Mouse (Mus musculus): ENCODE measurements around the gene Ugt2a3. TPM values are rescaled to one million over a fixed set of nuclear protein-coding genes. Genes with fewer than 3 reads are reported as not detected.
"Not testable (repeated sequence)": the region's sequence is repeated elsewhere in the genome, so short reads cannot be mapped to it uniquely, and the experiment has no call there.

Ugt2a3 gene
- polyA plus RNA-seq, 1 experiment from 2014 or later, result 0.45 TPM

GRCm38 (mm10) chr5:87347479-87348078, 10.6 kb upstream of the Ugt2a3 start:
- not testable (repeated sequence) for H3K4me1 ChIP-seq (ENCODE audit: control insufficient read depth, insufficient read depth, low read length); H3K4me3 ChIP-seq (ENCODE audit: low read depth, low read length); H3K36me3 ChIP-seq (ENCODE audit: control insufficient read depth, insufficient read depth, low read length); ATAC-seq (ENCODE audit: insufficient number of reproducible peaks, insufficient read depth, low FRiP score, low read depth); H3K9ac ChIP-seq (replicated peaks; ENCODE audit: low read depth, low read length); H3K4me2 ChIP-seq (replicated peaks; ENCODE audit: low read depth, low read length); H3K27me3 ChIP-seq (ENCODE audit: control insufficient read depth, insufficient read depth, low read length); H3K27ac ChIP-seq (ENCODE audit: low read length); H3K9me3 ChIP-seq (ENCODE audit: control insufficient read depth, low read depth, low read length)
- 78% methylated on average over 2 of the region's 2 CpGs for whole genome bisulfite sequencing

GRCm38 (mm10) chr5:87340461-87340860, 3.5 kb upstream of the Ugt2a3 start:
- 90% methylated on average over 5 of the region's 5 CpGs for WGBS
- H3K4me2 ChIP-seq (replicated peaks; ENCODE audit: low read depth, low read length), result no peak overlapping the region
- H3K4me3 ChIP-seq (ENCODE audit: low read depth, low read length), result no peak overlapping the region
- H3K36me3 ChIP-seq (ENCODE audit: control insufficient read depth, insufficient read depth, low read length), result no peaks in the 10 kb centered on the region
- H3K4me1 ChIP-seq (ENCODE audit: control insufficient read depth, insufficient read depth, low read length), result no peaks in the 10 kb centered on the region
- no peaks in the 10 kb centered on the region for H3K9me3 ChIP-seq (ENCODE audit: control insufficient read depth, low read depth, low read length)
- no peak overlapping the region for H3K27ac ChIP-seq (ENCODE audit: low read length)
- H3K27me3 ChIP-seq (ENCODE audit: control insufficient read depth, insufficient read depth, low read length), result no peaks in the 10 kb centered on the region
- no peak for ATAC-seq (ENCODE audit: insufficient number of reproducible peaks, insufficient read depth, low FRiP score, low read depth)
- H3K9ac ChIP-seq (replicated peaks; ENCODE audit: low read depth, low read length), result no peak overlapping the region

DNA sequence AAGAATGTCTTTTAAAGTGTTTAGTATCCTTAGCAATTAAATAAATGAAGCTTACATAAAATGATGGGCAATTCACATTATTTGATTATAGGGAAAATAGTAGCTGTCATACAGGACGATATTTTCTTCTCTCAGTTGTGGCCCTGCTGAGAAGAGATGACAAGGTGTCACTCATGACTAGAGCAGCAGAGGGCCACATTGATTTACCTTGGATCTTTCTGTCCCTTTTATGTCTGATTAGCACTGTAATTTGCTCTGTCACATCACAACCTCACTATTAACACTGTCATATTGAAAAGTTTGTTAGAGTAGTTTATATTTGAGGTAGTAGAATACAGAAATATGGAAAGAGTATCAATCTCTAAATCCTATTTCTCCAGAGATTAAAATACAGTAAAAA, 1.8 kb downstream of the Ugt2a3 start:
- no peak overlapping the region for H3K4me2 ChIP-seq (replicated peaks; ENCODE audit: low read depth, low read length)
- H3K9ac ChIP-seq (replicated peaks; ENCODE audit: low read depth, low read length), result no peak overlapping the region
- H3K4me3 ChIP-seq (ENCODE audit: low read depth, low read length), result no peak overlapping the region
- H3K27me3 ChIP-seq (ENCODE audit: control insufficient read depth, insufficient read depth, low read length), result no peaks in the 10 kb centered on the region
- no peaks in the 10 kb centered on the region for H3K4me1 ChIP-seq (ENCODE audit: control insufficient read depth, insufficient read depth, low read length)
- H3K27ac ChIP-seq (ENCODE audit: low read length), result no peak overlapping the region
- ATAC-seq (ENCODE audit: insufficient number of reproducible peaks, insufficient read depth, low FRiP score, low read depth), result no peak
- H3K36me3 ChIP-seq (ENCODE audit: control insufficient read depth, insufficient read depth, low read length), result no peaks in the 10 kb centered on the region
- 59% methylated on average over 1 of the region's 1 CpGs for WGBS
- H3K9me3 ChIP-seq (ENCODE audit: control insufficient read depth, low read depth, low read length), result no peaks in the 10 kb centered on the region

DNA sequence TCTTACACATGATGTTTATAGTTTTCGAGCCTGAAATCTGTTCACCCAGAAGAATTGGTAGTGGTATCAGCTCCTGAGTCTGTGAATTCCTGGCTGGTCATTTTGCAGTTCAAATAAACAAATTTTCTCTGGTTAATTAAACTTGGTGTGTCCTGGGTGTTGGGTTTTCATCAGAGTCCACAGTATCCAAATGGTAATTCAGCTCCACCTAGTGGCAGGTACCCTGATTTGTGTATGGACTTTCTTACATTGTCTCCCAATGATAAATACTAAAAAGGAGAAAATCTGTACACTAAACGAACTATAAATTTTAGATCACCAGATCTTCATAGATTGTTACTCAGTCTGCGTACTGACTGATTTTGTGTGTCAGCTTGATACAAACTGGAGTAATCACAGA, 3.4 kb downstream of the Ugt2a3 start:
- Histone ChIP-seq H3K9ac (replicated peaks; ENCODE audit: low read depth, low read length) (no peak overlapping the region), H3K27ac (ENCODE audit: low read length) (no peak overlapping the region), H3K9me3 (ENCODE audit: control insufficient read depth, low read depth, low read length) (no peaks in the 10 kb centered on the region), H3K27me3 (ENCODE audit: control insufficient read depth, insufficient read depth, low read length) (no peaks in the 10 kb centered on the region), H3K36me3 (ENCODE audit: control insufficient read depth, insufficient read depth, low read length) (no peaks in the 10 kb centered on the region), H3K4me1 (ENCODE audit: control insufficient read depth, insufficient read depth, low read length) (no peaks in the 10 kb centered on the region), H3K4me2 (replicated peaks; ENCODE audit: low read depth, low read length) (no peak overlapping the region), H3K4me3 (ENCODE audit: low read depth, low read length) (no peak overlapping the region)
- ATAC-seq (ENCODE audit: insufficient number of reproducible peaks, insufficient read depth, low FRiP score, low read depth), result no peak
- WGBS, result 54% methylated on average over 3 of the region's 3 CpGs

DNA sequence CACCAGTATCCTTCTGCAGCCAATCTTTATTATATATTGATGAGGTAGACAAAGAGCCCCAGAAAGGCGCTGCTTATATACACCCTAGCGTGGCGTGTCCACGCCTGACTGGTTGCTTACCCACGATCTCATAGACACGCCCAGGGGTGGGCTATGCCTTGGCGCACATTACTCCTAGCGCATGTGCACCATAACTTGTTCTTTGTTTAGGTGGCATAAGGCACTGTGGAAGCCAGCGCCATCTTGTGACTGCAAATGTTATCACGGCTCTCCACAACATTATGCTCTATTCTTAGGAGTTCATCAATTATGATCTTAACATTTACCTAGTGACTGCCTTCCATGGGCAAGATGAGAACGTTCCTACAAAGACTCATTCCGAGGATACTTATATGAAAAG, 25.6 kb downstream of the Ugt2a3 start:
- Histone ChIP-seq H3K36me3 (ENCODE audit: control insufficient read depth, insufficient read depth, low read length) (no peaks in the 10 kb centered on the region), H3K4me2 (replicated peaks; ENCODE audit: low read depth, low read length) (no peak overlapping the region), H3K4me1 (ENCODE audit: control insufficient read depth, insufficient read depth, low read length) (no peaks in the 10 kb centered on the region), H3K27me3 (ENCODE audit: control insufficient read depth, insufficient read depth, low read length) (no peaks in the 10 kb centered on the region), H3K9me3 (ENCODE audit: control insufficient read depth, low read depth, low read length) (no peaks in the 10 kb centered on the region), H3K27ac (ENCODE audit: low read length) (no peak overlapping the region), H3K4me3 (ENCODE audit: low read depth, low read length) (no peak overlapping the region), H3K9ac (replicated peaks; ENCODE audit: low read depth, low read length) (no peak overlapping the region)
- 96% methylated on average over 12 of the region's 12 CpGs for WGBS
- ATAC-seq (ENCODE audit: insufficient number of reproducible peaks, insufficient read depth, low FRiP score, low read depth), result no peak

GRCm38 (mm10) chr5:87286180-87286579, 50.8 kb downstream of the Ugt2a3 start:
- not testable (repeated sequence) for H3K27me3 ChIP-seq (ENCODE audit: control insufficient read depth, insufficient read depth, low read length); H3K9ac ChIP-seq (replicated peaks; ENCODE audit: low read depth, low read length); ATAC-seq (ENCODE audit: insufficient number of reproducible peaks, insufficient read depth, low FRiP score, low read depth); H3K4me1 ChIP-seq (ENCODE audit: control insufficient read depth, insufficient read depth, low read length); H3K9me3 ChIP-seq (ENCODE audit: control insufficient read depth, low read depth, low read length); H3K27ac ChIP-seq (ENCODE audit: low read length); H3K4me3 ChIP-seq (ENCODE audit: low read depth, low read length); H3K4me2 ChIP-seq (replicated peaks; ENCODE audit: low read depth, low read length); H3K36me3 ChIP-seq (ENCODE audit: control insufficient read depth, insufficient read depth, low read length)
- 76% methylated on average over 4 of the region's 4 CpGs for WGBS

DNA sequence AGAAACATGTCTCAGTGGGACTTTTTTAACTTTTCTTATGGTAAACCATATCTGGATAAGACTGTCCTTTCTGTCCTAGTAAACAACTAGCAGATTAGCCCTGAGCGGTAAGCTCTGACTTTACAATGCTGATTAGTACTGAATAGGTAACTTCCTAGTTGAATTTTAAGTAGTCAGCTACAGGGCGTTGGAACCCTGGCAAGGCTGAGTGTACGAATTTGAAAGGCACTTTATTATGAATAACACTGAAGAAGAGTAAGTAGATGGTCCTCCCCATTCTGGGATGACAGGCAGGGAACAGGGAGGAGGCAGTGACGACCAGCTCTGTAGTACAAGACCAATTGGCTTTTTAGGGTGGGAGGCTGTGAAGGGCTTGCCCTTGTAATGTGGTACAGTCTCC, 61.0 kb downstream of the Ugt2a3 start:
- not testable (repeated sequence) for H3K4me1 ChIP-seq (ENCODE audit: control insufficient read depth, insufficient read depth, low read length); H3K36me3 ChIP-seq (ENCODE audit: control insufficient read depth, insufficient read depth, low read length); H3K27ac ChIP-seq (ENCODE audit: low read length); H3K9me3 ChIP-seq (ENCODE audit: control insufficient read depth, low read depth, low read length); H3K9ac ChIP-seq (replicated peaks; ENCODE audit: low read depth, low read length); H3K4me2 ChIP-seq (replicated peaks; ENCODE audit: low read depth, low read length); H3K27me3 ChIP-seq (ENCODE audit: control insufficient read depth, insufficient read depth, low read length); H3K4me3 ChIP-seq (ENCODE audit: low read depth, low read length); ATAC-seq (ENCODE audit: insufficient number of reproducible peaks, insufficient read depth, low FRiP score, low read depth)
- 87% methylated on average over 4 of the region's 4 CpGs for WGBS

GRCm38 (mm10) chr5:87275581-87275980, 61.4 kb downstream of the Ugt2a3 start:
- no peak overlapping the region for H3K4me2 ChIP-seq (replicated peaks; ENCODE audit: low read depth, low read length)
- H3K9ac ChIP-seq (replicated peaks; ENCODE audit: low read depth, low read length), result no peak overlapping the region
- H3K27ac ChIP-seq (ENCODE audit: low read length), result no peak overlapping the region
- WGBS, result 87% methylated on average over 6 of the region's 6 CpGs
- no peak overlapping the region for H3K4me3 ChIP-seq (ENCODE audit: low read depth, low read length)
- no peaks in the 10 kb centered on the region for H3K9me3 ChIP-seq (ENCODE audit: control insufficient read depth, low read depth, low read length)
- no peak for ATAC-seq (ENCODE audit: insufficient number of reproducible peaks, insufficient read depth, low FRiP score, low read depth)
- no peaks in the 10 kb centered on the region for H3K27me3 ChIP-seq (ENCODE audit: control insufficient read depth, insufficient read depth, low read length)
- no peaks in the 10 kb centered on the region for H3K4me1 ChIP-seq (ENCODE audit: control insufficient read depth, insufficient read depth, low read length)
- H3K36me3 ChIP-seq (ENCODE audit: control insufficient read depth, insufficient read depth, low read length), result no peaks in the 10 kb centered on the region

Measured in stomach, embryonic 14.5 days (tissue).